Mouse (Mus musculus): ENCODE results near the gene Pakap. TPM values are rescaled to one million over a fixed set of nuclear protein-coding genes. Genes with fewer than 3 reads are reported as not detected.

Pakap gene
- polyA plus RNA-seq, 1 experiment from 2014 or later, result 25.3 TPM

GRCm38 (mm10) chr4:57611303-57612077, 43.5 kb downstream of the Pakap start:
- no peaks in the 10 kb centered on the region for H3K27me3 ChIP-seq (ENCODE audit: insufficient read depth, poor library complexity, severe bottlenecking)
- peak overlapping the region; percentile 30 for H3K27ac ChIP-seq
- peaks cover 14% of the 10 kb centered on the region for H3K4me1 ChIP-seq (replicated peaks)
- H3K4me3 ChIP-seq, result no peak overlapping the region
- DNase-seq (ENCODE audit: low spot score), result peak; percentile 40
- 48% methylated on average over 17 of the region's 17 CpGs for WGBS
- no peaks in the 10 kb centered on the region for H3K36me3 ChIP-seq
- no peaks in the 10 kb centered on the region for H3K9me3 ChIP-seq

DNA sequence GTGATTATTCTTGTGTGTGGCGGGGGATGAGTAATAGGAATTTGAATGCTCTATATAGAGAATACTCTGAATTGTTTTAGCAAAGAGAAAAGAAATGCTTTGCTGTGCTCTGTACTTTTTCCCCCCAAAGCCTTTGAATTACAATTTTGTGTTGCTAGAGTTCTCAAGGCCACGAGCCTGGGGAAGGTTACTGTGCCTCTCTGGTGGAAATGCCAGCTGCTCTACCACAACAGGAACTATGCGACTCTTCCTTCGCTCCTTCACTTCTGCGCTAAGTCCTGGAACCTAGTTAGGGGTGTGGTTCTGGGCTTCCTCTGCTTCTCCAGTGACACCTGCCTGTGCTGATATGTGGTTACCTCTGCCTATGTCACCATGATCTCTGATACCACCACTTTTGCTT, 44.7 kb downstream of the Pakap start:
- no peaks in the 10 kb centered on the region for H3K27me3 ChIP-seq (ENCODE audit: insufficient read depth, poor library complexity, severe bottlenecking)
- DNase-seq (ENCODE audit: low spot score), result no peak
- H3K27ac ChIP-seq, result no peak overlapping the region
- 93% methylated on average over 5 of the region's 5 CpGs for WGBS
- peaks cover 10% of the 10 kb centered on the region for H3K4me1 ChIP-seq (replicated peaks)
- H3K4me3 ChIP-seq, result no peak overlapping the region
- H3K9me3 ChIP-seq, result no peaks in the 10 kb centered on the region
- H3K36me3 ChIP-seq, result no peaks in the 10 kb centered on the region

DNA sequence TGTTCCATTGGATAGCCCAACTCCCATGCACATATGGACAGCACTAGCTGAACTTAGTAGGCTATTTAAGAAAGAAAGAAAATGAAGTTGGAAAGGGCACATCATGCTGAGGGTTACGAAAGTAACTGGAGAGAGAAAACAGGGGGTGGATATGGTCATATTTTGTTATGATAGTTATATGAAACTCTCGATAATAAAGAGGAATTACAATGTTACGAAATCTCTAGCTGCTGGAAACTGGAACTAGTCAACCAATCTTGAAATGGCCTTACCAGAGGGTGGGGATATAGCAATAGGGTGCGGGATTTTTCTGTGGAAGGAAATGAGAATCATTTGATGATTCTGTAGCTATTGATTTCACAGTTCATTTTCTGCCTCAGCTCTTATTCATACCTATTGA, 46.7 kb downstream of the Pakap start:
- DNase-seq (ENCODE audit: low spot score), result no peak
- no peaks in the 10 kb centered on the region for H3K36me3 ChIP-seq
- peaks cover 10% of the 10 kb centered on the region for H3K4me1 ChIP-seq (replicated peaks)
- no peak overlapping the region for H3K4me3 ChIP-seq
- H3K9me3 ChIP-seq, result no peaks in the 10 kb centered on the region
- H3K27ac ChIP-seq, result no peak overlapping the region
- 92% methylated on average over 4 of the region's 4 CpGs for WGBS
- H3K27me3 ChIP-seq (ENCODE audit: insufficient read depth, poor library complexity, severe bottlenecking), result no peaks in the 10 kb centered on the region

GRCm38 (mm10) chr4:57618743-57619142, 50.8 kb downstream of the Pakap start:
- no peak overlapping the region for H3K27ac ChIP-seq
- DNase-seq (ENCODE audit: low spot score), result no peak
- 89% methylated on average over 6 of the region's 6 CpGs for WGBS
- no peaks in the 10 kb centered on the region for H3K27me3 ChIP-seq (ENCODE audit: insufficient read depth, poor library complexity, severe bottlenecking)
- H3K36me3 ChIP-seq, result no peaks in the 10 kb centered on the region
- H3K9me3 ChIP-seq, result no peaks in the 10 kb centered on the region
- no peak overlapping the region for H3K4me3 ChIP-seq
- H3K4me1 ChIP-seq (replicated peaks), result no peaks in the 10 kb centered on the region

DNA sequence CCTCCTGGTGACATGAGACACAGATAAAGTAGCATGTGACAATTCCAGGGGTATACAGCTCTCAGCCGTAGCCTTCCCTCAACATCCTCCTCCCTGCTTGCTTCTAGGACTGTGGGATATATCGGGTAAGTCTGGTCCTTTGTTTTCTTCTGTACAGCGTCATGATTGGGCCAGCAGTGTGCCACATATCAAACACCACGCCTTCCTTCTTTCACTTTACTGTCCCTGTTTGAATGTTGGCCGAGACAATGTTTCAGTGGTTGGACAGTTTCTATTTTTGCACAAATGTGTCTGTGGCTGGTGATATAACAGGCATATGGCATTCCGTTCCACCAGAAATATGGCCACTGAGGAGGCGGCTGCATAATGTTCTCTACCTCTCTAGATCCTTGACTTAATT, 54.8 kb downstream of the Pakap start:
- no peak for DNase-seq (ENCODE audit: low spot score)
- Histone ChIP-seq H3K27ac (no peak overlapping the region), H3K36me3 (no peaks in the 10 kb centered on the region), H3K27me3 (ENCODE audit: insufficient read depth, poor library complexity, severe bottlenecking) (no peaks in the 10 kb centered on the region), H3K9me3 (no peaks in the 10 kb centered on the region), H3K4me3 (no peak overlapping the region), H3K4me1 (replicated peaks) (no peaks in the 10 kb centered on the region)
- WGBS, result 90% methylated on average over 7 of the region's 7 CpGs

GRCm38 (mm10) chr4:57624819-57625218, 56.8 kb downstream of the Pakap start:
- Histone ChIP-seq H3K4me3 (no peak overlapping the region), H3K36me3 (no peaks in the 10 kb centered on the region), H3K27ac (no peak overlapping the region), H3K27me3 (ENCODE audit: insufficient read depth, poor library complexity, severe bottlenecking) (no peaks in the 10 kb centered on the region), H3K4me1 (replicated peaks) (no peaks in the 10 kb centered on the region), H3K9me3 (no peaks in the 10 kb centered on the region)
- 85% methylated on average over 2 of the region's 2 CpGs for WGBS
- DNase-seq (ENCODE audit: low spot score), result no peak

GRCm38 (mm10) chr4:57625306-57625705, 57.3 kb downstream of the Pakap start:
- 88% methylated on average over 1 of the region's 1 CpGs for WGBS
- Histone ChIP-seq H3K27ac (no peak overlapping the region), H3K4me1 (replicated peaks) (no peaks in the 10 kb centered on the region), H3K4me3 (no peak overlapping the region), H3K36me3 (no peaks in the 10 kb centered on the region), H3K9me3 (no peaks in the 10 kb centered on the region), H3K27me3 (ENCODE audit: insufficient read depth, poor library complexity, severe bottlenecking) (no peaks in the 10 kb centered on the region)
- DNase-seq (ENCODE audit: low spot score), result no peak

DNA sequence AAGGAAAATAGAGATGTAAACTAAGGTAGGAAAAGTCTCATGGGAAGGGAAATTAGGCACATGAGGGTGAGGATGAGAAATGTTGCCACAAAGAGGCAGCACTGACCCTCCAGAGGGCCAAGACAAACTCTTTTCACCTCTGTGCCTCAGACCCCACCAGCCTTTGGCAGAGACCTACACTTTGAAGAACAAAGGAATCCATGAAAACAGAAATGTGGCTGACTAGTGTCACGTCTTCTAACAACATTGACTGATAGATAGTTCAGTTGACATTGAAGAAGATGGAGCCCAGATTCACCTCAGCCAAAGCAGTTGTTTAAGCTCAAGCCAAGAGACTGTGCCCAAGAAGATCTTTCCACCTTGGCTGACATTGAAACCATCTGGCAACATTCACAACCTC, 57.8 kb downstream of the Pakap start:
- no peaks in the 10 kb centered on the region for H3K36me3 ChIP-seq
- no peak for DNase-seq (ENCODE audit: low spot score)
- H3K27me3 ChIP-seq (ENCODE audit: insufficient read depth, poor library complexity, severe bottlenecking), result no peaks in the 10 kb centered on the region
- no peak overlapping the region for H3K27ac ChIP-seq
- 76% methylated on average over 1 of the region's 1 CpGs for WGBS
- no peaks in the 10 kb centered on the region for H3K9me3 ChIP-seq
- no peak overlapping the region for H3K4me3 ChIP-seq
- H3K4me1 ChIP-seq (replicated peaks), result no peaks in the 10 kb centered on the region

DNA sequence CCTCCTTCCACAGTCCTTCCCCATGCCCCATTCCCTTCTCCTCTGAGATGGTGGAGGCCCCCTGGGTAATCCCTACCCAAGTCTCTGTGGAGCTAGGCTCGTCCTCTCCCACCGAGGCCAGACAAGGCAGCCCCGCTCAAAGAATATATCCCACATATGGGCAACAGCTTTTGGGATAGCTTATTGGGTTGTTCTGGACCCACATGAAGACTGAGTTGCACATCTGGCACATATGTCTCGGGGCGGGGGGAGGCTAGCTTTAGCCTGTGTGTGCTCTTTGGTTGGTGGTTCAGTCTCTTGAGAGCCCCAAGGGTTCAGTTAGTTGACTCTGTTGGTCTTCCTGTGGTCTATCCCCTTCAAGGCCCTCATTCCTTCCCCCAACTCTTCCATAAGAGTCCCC, 58.9 kb downstream of the Pakap start:
- no peak overlapping the region for H3K27ac ChIP-seq
- 90% methylated on average over 5 of the region's 5 CpGs for WGBS
- H3K36me3 ChIP-seq, result no peaks in the 10 kb centered on the region
- H3K4me3 ChIP-seq, result no peak overlapping the region
- no peaks in the 10 kb centered on the region for H3K9me3 ChIP-seq
- no peaks in the 10 kb centered on the region for H3K27me3 ChIP-seq (ENCODE audit: insufficient read depth, poor library complexity, severe bottlenecking)
- H3K4me1 ChIP-seq (replicated peaks), result no peaks in the 10 kb centered on the region
- DNase-seq (ENCODE audit: low spot score), result no peak

DNA sequence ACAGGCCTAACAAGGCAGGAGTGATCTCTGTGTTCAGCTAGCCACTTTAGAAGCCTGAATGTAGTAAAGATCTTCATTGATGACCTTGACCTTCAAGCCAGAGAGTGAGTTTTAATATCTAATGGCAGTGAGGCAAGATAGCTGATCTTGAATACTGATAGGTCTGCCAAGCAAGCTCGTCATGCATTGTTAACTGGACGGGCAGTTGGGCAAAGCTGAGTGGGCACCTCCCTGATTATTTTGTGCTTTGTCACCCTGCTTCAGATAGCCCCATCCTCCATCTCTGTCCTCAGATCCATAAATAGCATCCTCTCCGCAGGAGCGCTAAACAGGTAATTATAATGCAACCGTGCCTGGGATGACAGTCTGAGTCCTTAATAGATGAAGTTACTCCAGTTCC, 64.4 kb downstream of the Pakap start:
- DNase-seq (ENCODE audit: low spot score), result no peak
- H3K27me3 ChIP-seq (ENCODE audit: insufficient read depth, poor library complexity, severe bottlenecking), result no peaks in the 10 kb centered on the region
- H3K9me3 ChIP-seq, result no peaks in the 10 kb centered on the region

DNA sequence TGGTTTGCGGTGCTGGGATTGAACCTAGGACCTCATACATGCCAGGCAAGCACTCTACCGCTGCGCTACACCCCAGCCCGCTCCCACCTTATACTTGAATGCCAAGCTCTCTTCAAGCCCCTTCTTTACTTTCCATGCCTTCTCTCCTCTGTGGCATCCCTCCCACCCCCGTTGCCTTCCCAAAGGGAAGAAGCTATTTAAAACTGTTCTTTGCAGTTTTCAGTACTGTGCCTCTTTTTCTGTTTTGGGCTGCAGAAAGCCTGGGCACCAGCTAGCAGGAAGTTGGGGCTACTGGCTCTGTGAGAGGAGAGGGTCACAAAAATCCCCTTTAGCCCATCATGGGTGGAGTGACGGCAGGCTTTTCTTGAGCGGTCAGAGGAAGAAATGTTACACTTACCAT, 65.1 kb downstream of the Pakap start:
- H3K4me1 ChIP-seq (replicated peaks), result peaks cover 7% of the 10 kb centered on the region
- no peaks in the 10 kb centered on the region for H3K36me3 ChIP-seq
- H3K27me3 ChIP-seq (ENCODE audit: insufficient read depth, poor library complexity, severe bottlenecking), result no peaks in the 10 kb centered on the region
- DNase-seq (ENCODE audit: low spot score), result no peak
- no peaks in the 10 kb centered on the region for H3K9me3 ChIP-seq
- 92% methylated on average over 7 of the region's 7 CpGs for WGBS
- H3K27ac ChIP-seq, result no peak overlapping the region
- no peak overlapping the region for H3K4me3 ChIP-seq

More for the DNA sequence above, 64.4 kb downstream of the Pakap start:
- no peaks in the 10 kb centered on the region for H3K36me3 ChIP-seq
- no peak overlapping the region for H3K27ac ChIP-seq
- 92% methylated on average over 5 of the region's 5 CpGs for WGBS
- peaks cover under 1% of the 10 kb centered on the region for H3K4me1 ChIP-seq (replicated peaks)
- H3K4me3 ChIP-seq, result no peak overlapping the region

DNA sequence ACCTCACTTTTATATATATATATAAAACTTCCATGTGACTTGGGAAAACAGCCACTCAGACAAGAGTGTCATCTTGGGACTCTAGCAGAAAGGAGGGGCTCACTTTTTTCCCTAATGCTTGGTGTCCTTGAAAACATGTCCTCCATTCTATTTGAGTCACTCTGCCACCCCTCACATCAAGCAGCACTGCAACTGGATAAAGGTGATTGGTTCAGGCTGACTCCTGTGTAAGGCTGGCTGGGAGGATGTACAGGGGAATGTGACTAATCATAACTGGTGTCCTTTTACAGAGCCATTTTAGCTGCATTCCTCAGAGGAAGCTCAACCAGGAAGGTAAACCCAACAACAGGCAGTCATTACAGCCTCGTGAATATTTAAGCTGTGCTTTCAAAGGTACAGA, 67.0 kb downstream of the Pakap start:
- H3K27ac ChIP-seq, result no peak overlapping the region
- DNase-seq (ENCODE audit: low spot score), result no peak

GRCm38 (mm10) chr4:57636782-57637482, 69.0 kb downstream of the Pakap start:
- no peaks in the 10 kb centered on the region for H3K9me3 ChIP-seq
- WGBS, result 81% methylated on average over 9 of the region's 9 CpGs
- H3K4me3 ChIP-seq, result no peak overlapping the region
- H3K4me1 ChIP-seq (replicated peaks), result peaks cover 24% of the 10 kb centered on the region
- no peak for DNase-seq (ENCODE audit: low spot score)
- H3K27me3 ChIP-seq (ENCODE audit: insufficient read depth, poor library complexity, severe bottlenecking), result no peaks in the 10 kb centered on the region
- H3K36me3 ChIP-seq, result no peaks in the 10 kb centered on the region
- no peak overlapping the region for H3K27ac ChIP-seq

More for the DNA sequence above, 67.0 kb downstream of the Pakap start:
- Histone ChIP-seq H3K4me1 (replicated peaks) (peaks cover 21% of the 10 kb centered on the region), H3K4me3 (no peak overlapping the region), H3K9me3 (no peaks in the 10 kb centered on the region), H3K36me3 (no peaks in the 10 kb centered on the region), H3K27me3 (ENCODE audit: insufficient read depth, poor library complexity, severe bottlenecking) (no peaks in the 10 kb centered on the region)
- WGBS, result 69% methylated on average over 1 of the region's 1 CpGs
